Mouse (Mus musculus): ENCODE measurements around the gene Adarb1. TPM values are rescaled to one million over a fixed set of nuclear protein-coding genes. Genes with fewer than 3 reads are reported as not detected.

Gene Adarb1
- polyA plus RNA-seq, 1 experiment from 2014 or later, result 7.9 TPM

- WGBS, result 71% methylated on average over 18 of the region's 18 CpGs
- Histone ChIP-seq H3K4me2 (no peak overlapping the region), H3K9ac (no peak overlapping the region)
These were observed 166.8 kb downstream of the Adarb1 start for GRCm38 (mm10) chr10:77251223-77251783.

GRCm38 (mm10) chr10:77247707-77248106 lies 170.4 kb downstream of the Adarb1 start:
- ATAC-seq, result no peak
- Histone ChIP-seq H3K4me3 (no peak overlapping the region), H3K27me3 (no peaks in the 10 kb centered on the region), H3K27ac (no peak overlapping the region), H3K4me1 (peaks cover 8% of the 10 kb centered on the region), H3K36me3 (ENCODE audit: poor library complexity, severe bottlenecking) (no peaks in the 10 kb centered on the region), H3K4me2 (no peak overlapping the region), H3K9me3 (replicated peaks) (no peaks in the 10 kb centered on the region), H3K9ac (no peak overlapping the region)
- 94% methylated on average over 7 of the region's 7 CpGs for WGBS

More at GRCm38 (mm10) chr10:77251223-77251783, 166.8 kb downstream of the Adarb1 start:
- Histone ChIP-seq H3K9me3 (replicated peaks) (no peaks in the 10 kb centered on the region), H3K4me1 (peaks cover 20% of the 10 kb centered on the region), H3K27me3 (no peaks in the 10 kb centered on the region), H3K4me3 (no peak overlapping the region), H3K36me3 (ENCODE audit: poor library complexity, severe bottlenecking) (no peaks in the 10 kb centered on the region), H3K27ac (no peak overlapping the region)
- ATAC-seq, result no peak

- Histone ChIP-seq H3K4me2 (no peak overlapping the region), H3K4me1 (peaks cover 1% of the 10 kb centered on the region), H3K4me3 (no peak overlapping the region), H3K27ac (no peak overlapping the region), H3K36me3 (ENCODE audit: poor library complexity, severe bottlenecking) (no peaks in the 10 kb centered on the region), H3K27me3 (no peaks in the 10 kb centered on the region), H3K9me3 (replicated peaks) (no peaks in the 10 kb centered on the region), H3K9ac (no peak overlapping the region)
- WGBS, result 94% methylated on average over 5 of the region's 5 CpGs
- no peak for ATAC-seq
These were observed 171.0 kb downstream of the Adarb1 start for GRCm38 (mm10) chr10:77247048-77247447.

GRCm38 (mm10) chr10:77244777-77245176 lies 173.3 kb downstream of the Adarb1 start:
- H3K9me3 ChIP-seq (replicated peaks), result no peaks in the 10 kb centered on the region
- no peak overlapping the region for H3K9ac ChIP-seq
- no peak for ATAC-seq
- H3K4me2 ChIP-seq, result no peak overlapping the region
- WGBS, result 91% methylated on average over 6 of the region's 6 CpGs
- H3K4me3 ChIP-seq, result no peak overlapping the region
- H3K4me1 ChIP-seq, result no peaks in the 10 kb centered on the region
- no peak overlapping the region for H3K27ac ChIP-seq
- H3K36me3 ChIP-seq (ENCODE audit: poor library complexity, severe bottlenecking), result no peaks in the 10 kb centered on the region
- no peaks in the 10 kb centered on the region for H3K27me3 ChIP-seq

GRCm38 (mm10) chr10:77243572-77244161 lies 174.4 kb downstream of the Adarb1 start:
- H3K9me3 ChIP-seq (replicated peaks), result no peaks in the 10 kb centered on the region
- 85% methylated on average over 11 of the region's 11 CpGs for WGBS
- no peak for ATAC-seq
- no peak overlapping the region for H3K9ac ChIP-seq
- no peaks in the 10 kb centered on the region for H3K4me1 ChIP-seq
- no peak overlapping the region for H3K4me2 ChIP-seq
- no peaks in the 10 kb centered on the region for H3K27me3 ChIP-seq
- no peaks in the 10 kb centered on the region for H3K36me3 ChIP-seq (ENCODE audit: poor library complexity, severe bottlenecking)
- H3K4me3 ChIP-seq, result no peak overlapping the region
- no peak overlapping the region for H3K27ac ChIP-seq

GRCm38 (mm10) chr10:77242871-77243270 lies 175.2 kb downstream of the Adarb1 start:
- H3K9me3 ChIP-seq (replicated peaks), result no peaks in the 10 kb centered on the region
- ATAC-seq, result no peak
- no peaks in the 10 kb centered on the region for H3K4me1 ChIP-seq
- no peak overlapping the region for H3K4me2 ChIP-seq
- no peaks in the 10 kb centered on the region for H3K27me3 ChIP-seq
- H3K9ac ChIP-seq, result no peak overlapping the region
- no peaks in the 10 kb centered on the region for H3K36me3 ChIP-seq (ENCODE audit: poor library complexity, severe bottlenecking)
- no peak overlapping the region for H3K27ac ChIP-seq
- WGBS, result 92% methylated on average over 14 of the region's 14 CpGs
- H3K4me3 ChIP-seq, result no peak overlapping the region

GRCm38 (mm10) chr10:77242396-77242795 lies 175.7 kb downstream of the Adarb1 start:
- no peak overlapping the region for H3K9ac ChIP-seq
- H3K4me3 ChIP-seq, result no peak overlapping the region
- H3K36me3 ChIP-seq (ENCODE audit: poor library complexity, severe bottlenecking), result no peaks in the 10 kb centered on the region
- no peaks in the 10 kb centered on the region for H3K27me3 ChIP-seq
- H3K4me2 ChIP-seq, result no peak overlapping the region
- no peaks in the 10 kb centered on the region for H3K9me3 ChIP-seq (replicated peaks)
- no peaks in the 10 kb centered on the region for H3K4me1 ChIP-seq
- ATAC-seq, result no peak
- H3K27ac ChIP-seq, result no peak overlapping the region
- 90% methylated on average over 3 of the region's 3 CpGs for WGBS

GRCm38 (mm10) chr10:77240764-77241163 lies 177.3 kb downstream of the Adarb1 start:
- Histone ChIP-seq H3K9ac (no peak overlapping the region), H3K27ac (no peak overlapping the region), H3K27me3 (no peaks in the 10 kb centered on the region), H3K36me3 (ENCODE audit: poor library complexity, severe bottlenecking) (no peaks in the 10 kb centered on the region), H3K9me3 (replicated peaks) (no peaks in the 10 kb centered on the region), H3K4me2 (no peak overlapping the region), H3K4me3 (no peak overlapping the region), H3K4me1 (no peaks in the 10 kb centered on the region)
- WGBS, result 88% methylated on average over 8 of the region's 8 CpGs
- no peak for ATAC-seq

Other genes starting within 250 kb of the Adarb1 start
- 46.6 and 52.8 TPM in 2 replicates for gene Pofut2, start 159.1 kb downstream of the Adarb1 start, polyA plus RNA-seq (2015; fragmentation: Nextera tagmentation; extraction: Ambion mirVana)
- 37.5 and 38.7 TPM in 2 replicates for gene Fam207a, start 97.5 kb upstream of the Adarb1 start, polyA plus RNA-seq (2015; fragmentation: Nextera tagmentation; extraction: Ambion mirVana)
- gene Itgb2, start 112.0 kb upstream of the Adarb1 start, polyA plus RNA-seq (2015; fragmentation: Nextera tagmentation; extraction: Ambion mirVana), result 0.34 and 0.37 TPM in 2 replicates
- 57.8 and 63.6 TPM in 2 replicates for gene Pttg1ip, start 163.4 kb upstream of the Adarb1 start, polyA plus RNA-seq (2015; fragmentation: Nextera tagmentation; extraction: Ambion mirVana)
- 329 and 347 TPM in 2 replicates for gene Sumo3, start 187.8 kb upstream of the Adarb1 start, polyA plus RNA-seq (2015; fragmentation: Nextera tagmentation; extraction: Ambion mirVana)
- 2.3 TPM in 1 of 2 replicates, not detected in the other for gene Gm49325, start 187.9 kb upstream of the Adarb1 start, polyA plus RNA-seq (2015; fragmentation: Nextera tagmentation; extraction: Ambion mirVana)
- 103 and 115 TPM in 2 replicates for gene Ube2g2, start 204.0 kb upstream of the Adarb1 start, polyA plus RNA-seq (2015; fragmentation: Nextera tagmentation; extraction: Ambion mirVana)